Mouse (Mus musculus) hindbrain, postnatal 0 days (tissue): ENCODE data around the gene Cct7. TPM values are rescaled to one million over a fixed set of nuclear protein-coding genes. Genes with fewer than 3 reads are reported as not detected.

Experiments
- ATAC-seq: fragments of 200-750 bp; cut with Nextera tagmentation; 2 replicates; pipeline ENCODE4 v1.8.0; 2017; ENCODE audit warnings: mild to moderate bottlenecking, moderate TSS enrichment, moderate library complexity
- DNase-seq: peaks from one replicate; pipeline ENCODE4 v3.0.0-alpha.2; 2015; ENCODE audit warnings: low spot score
- H3K27ac ChIP-seq: fragments of 300-500 bp; sonication (generic); 2 replicates; pipeline ENCODE4 v1.5.1; 2014; ENCODE audit warnings: mild to moderate bottlenecking
- H3K27me3 ChIP-seq: fragments of 300-500 bp; sonication (generic); 2 replicates; pipeline ENCODE4 v1.6.1; 2014; ENCODE audit warnings: low read length, mixed read lengths; ENCODE audit not compliant: insufficient read depth
- H3K36me3 ChIP-seq: fragments of 300-500 bp; sonication (generic); 2 replicates; pipeline ENCODE4 v1.6.1; 2014; ENCODE audit warnings: low read length, mixed read lengths; ENCODE audit not compliant: insufficient read depth
- H3K4me1 ChIP-seq: fragments of 300-500 bp; sonication (generic); 2 replicates; pipeline ENCODE4 v1.6.1; 2014; ENCODE audit warnings: antibody characterized with exemption, low read length, mixed read lengths; ENCODE audit not compliant: insufficient read depth
- H3K4me2 ChIP-seq: fragments of 300-500 bp; sonication (generic); 2 replicates; pipeline ENCODE4 v1.6.1; 2014; ENCODE audit warnings: low read depth, mild to moderate bottlenecking, low read length, moderate library complexity, mixed read lengths
- H3K4me3 ChIP-seq: fragments of 300-500 bp; sonication (generic); 2 replicates; pipeline ENCODE4 v1.5.1; 2014; ENCODE audit warnings: low read length
- H3K9ac ChIP-seq: fragments of 300-500 bp; sonication (generic); replicated peaks from 2 replicates; pipeline ENCODE4 v1.6.1; 2014; ENCODE audit warnings: mild to moderate bottlenecking, low read length, moderate library complexity, mixed read lengths
- H3K9me3 ChIP-seq: fragments of 300-500 bp; sonication (generic); 2 replicates; pipeline ENCODE4 v1.6.1; 2016; ENCODE audit warnings: low read length, mixed read lengths
- CTCF ChIP-seq: IDR thresholded peaks from 2 replicates; pipeline ENCODE4 v1.5.1; 2016; ENCODE audit warnings: antibody characterized with exemption, control low read depth, low read depth
- WGBS: fragments of 180-500 bp; shearing (Covaris S2); extraction: QIAGEN DNeasy Blood & Tissue Kit; methylation state at CpG from one replicate; pipeline ENCODE4 v1.1.7; 2014; 5-methylcytosine and 5-hydroxymethylcytosine counted together
- polyA plus RNA-seq: library from polyadenylated mRNA; unstranded; fragments of >200 nt; fragmentation: Nextera tagmentation; extraction: Ambion mirVana; gene quantifications from 2 replicates; pipeline ENCODE4 v1.2.1, GENCODE M21; 2015
- total RNA-seq: library from RNA; depleted of rRNA; stranded (reverse); fragments of >200 nt; gene quantifications from 2 replicates; pipeline ENCODE4 v1.2.3, GENCODE M21; 2014

Cct7 gene
- total and polyA plus RNA-seq, 2 experiments from 2014 or later = 169 to 487 TPM

DNA sequence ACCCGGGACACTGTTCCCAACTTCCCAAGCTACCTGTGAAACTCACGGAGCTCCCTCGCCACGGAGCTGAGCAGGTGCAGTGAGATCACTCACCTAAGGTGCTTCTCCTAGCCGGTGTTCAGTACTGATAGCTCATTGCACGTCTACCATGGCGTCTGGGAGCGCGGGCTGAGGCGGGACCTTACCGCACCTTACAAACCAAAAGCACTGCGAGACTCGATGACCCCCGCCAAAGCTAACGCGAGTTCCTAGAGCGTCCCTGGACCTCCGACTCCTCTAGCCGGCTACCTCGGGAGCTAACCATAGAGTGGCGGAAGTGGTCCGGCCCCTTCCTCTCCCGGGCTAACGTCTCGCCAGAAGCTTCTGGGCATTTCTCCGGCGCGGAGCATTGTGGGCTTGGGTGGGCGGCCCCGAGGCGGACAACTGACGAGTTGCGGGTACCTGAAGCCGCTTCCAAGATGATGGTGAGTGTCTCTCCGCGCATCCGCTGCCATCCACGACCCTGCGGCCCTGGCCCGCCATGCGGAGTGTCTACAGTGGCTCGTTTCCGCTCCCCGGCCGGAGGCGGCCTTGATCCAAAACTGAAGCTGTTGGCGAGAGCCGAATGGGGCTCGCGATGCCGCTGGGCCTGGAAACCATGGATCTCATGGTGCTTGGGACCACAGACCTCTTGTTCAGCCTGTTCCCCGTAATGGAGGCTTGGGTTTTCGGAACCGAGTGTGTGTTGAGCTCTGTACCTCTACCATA, 523 bp downstream of the Cct7 start, which contains the start of gene Pradc1:
Gene Pradc1 (minus strand): TSS at position 307 of the 747 bp plus-strand sequence.
- H3K9ac ChIP-seq = peak within 1 kb of the TSS; percentile 93
- peaks cover 15% of the 10 kb centered on the region for H3K4me1 ChIP-seq
- WGBS = under 1% methylated on average over 52 of the region's 54 CpGs
- DNase-seq (peak; percentile 99), ATAC-seq (peak; percentile 90)
- peak within 1 kb of the TSS; percentile 86 for H3K4me2 ChIP-seq
- H3K9me3 ChIP-seq = no peaks in the 10 kb centered on the region
- no peaks in the 10 kb centered on the region; the same call in 1 of the 2 replicates for H3K36me3 ChIP-seq
- no peak for TF ChIP-seq CTCF
- H3K27ac ChIP-seq = peak within 1 kb of the TSS; percentile 94
- peak within 1 kb of the TSS; percentile 79 for H3K4me3 ChIP-seq
- H3K27me3 ChIP-seq = no peaks in the 10 kb centered on the region

DNA sequence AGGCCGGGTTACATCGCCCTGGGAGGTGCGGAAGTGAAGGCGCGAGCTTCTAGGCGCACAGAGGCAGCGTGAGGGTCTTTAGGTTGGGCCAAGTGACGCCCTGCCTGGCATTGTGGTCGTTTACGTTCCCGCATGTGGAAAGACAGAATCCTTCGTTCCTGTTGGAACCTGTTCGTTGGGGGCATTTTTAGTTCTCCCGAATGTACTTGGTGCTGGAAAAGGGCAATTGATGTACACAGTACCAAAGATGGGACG, 1.0 kb downstream of the Cct7 start:
- H3K4me3 ChIP-seq = peak overlapping the region; percentile 79
- no peaks in the 10 kb centered on the region for H3K9me3 ChIP-seq
- no peaks in the 10 kb centered on the region for H3K27me3 ChIP-seq
- DNase-seq (peak; percentile 52), ATAC-seq (no peak)
- no peak for TF ChIP-seq CTCF
- peaks cover 15% of the 10 kb centered on the region for H3K4me1 ChIP-seq
- H3K9ac ChIP-seq = peak overlapping the region; percentile 93
- no peaks in the 10 kb centered on the region; the same call in 1 of the 2 replicates for H3K36me3 ChIP-seq
- under 1% methylated on average over 15 of the region's 15 CpGs for WGBS
- H3K4me2 ChIP-seq = peak overlapping the region; percentile 86
- H3K27ac ChIP-seq = peak overlapping the region; percentile 94

DNA sequence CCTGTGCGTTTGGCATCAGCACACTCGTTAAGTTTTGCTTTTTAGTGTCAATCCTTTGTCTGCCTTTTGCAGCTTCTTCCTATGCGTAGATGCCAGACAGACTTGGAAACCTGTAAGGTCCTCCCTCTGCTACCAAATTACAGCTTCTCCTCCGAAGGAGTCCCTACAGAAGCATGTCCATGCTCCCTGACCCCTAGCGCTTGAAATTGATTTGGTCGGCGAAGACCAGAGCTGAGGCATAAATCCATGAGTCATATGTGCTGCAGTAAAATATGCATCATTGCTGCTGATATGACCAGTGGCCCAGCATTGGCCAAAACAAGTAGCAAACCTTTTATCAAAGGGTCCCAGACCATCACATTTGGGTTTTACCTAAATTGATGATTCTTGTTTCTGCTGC, 1.5 kb downstream of the Cct7 start:
- H3K27me3 ChIP-seq = no peaks in the 10 kb centered on the region
- peaks cover 15% of the 10 kb centered on the region for H3K4me1 ChIP-seq
- H3K9ac ChIP-seq = peak overlapping the region; percentile 93
- no peak for DNase-seq
- ATAC-seq = no peak
- H3K4me2 ChIP-seq = peak overlapping the region; percentile 86
- WGBS = 4% methylated on average over 7 of the region's 7 CpGs
- peak overlapping the region; percentile 94 for H3K27ac ChIP-seq
- H3K9me3 ChIP-seq = no peaks in the 10 kb centered on the region
- H3K4me3 ChIP-seq = peak overlapping the region; percentile 79
- no peaks in the 10 kb centered on the region for H3K36me3 ChIP-seq
- TF ChIP-seq CTCF = no peak

DNA sequence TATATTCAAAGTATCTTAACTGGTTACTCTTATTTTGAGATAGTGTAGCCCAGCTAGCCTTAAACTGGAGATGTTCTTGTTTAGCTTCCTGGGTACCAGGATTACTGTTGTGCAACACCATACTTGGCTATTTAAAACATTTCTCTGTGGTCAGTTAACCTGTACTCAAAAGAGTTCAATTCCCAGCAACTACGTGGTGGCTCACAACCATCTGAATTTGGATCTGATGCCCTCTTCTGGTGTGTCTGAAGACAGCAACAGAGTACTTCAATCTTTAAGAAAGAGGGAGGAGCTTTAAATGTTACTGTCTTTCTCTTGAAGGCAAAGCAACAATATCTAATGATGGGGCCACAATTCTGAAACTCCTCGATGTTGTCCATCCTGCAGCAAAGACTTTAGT, 8.3 kb downstream of the Cct7 start:
- Histone ChIP-seq H3K27me3 (no peaks in the 10 kb centered on the region), H3K36me3 (peaks cover 46% of the 10 kb centered on the region), H3K4me1 (0 out of 2 replicates have a peak, but pooled peaks cover 5% of the 10 kb centered on the region), H3K27ac (no peak overlapping the region), H3K9me3 (no peaks in the 10 kb centered on the region), H3K4me3 (no peak overlapping the region), H3K4me2 (no peak overlapping the region), H3K9ac (no peak overlapping the region)
- no peak for DNase-seq
- TF ChIP-seq CTCF = 0 out of 2 replicates have a peak, but pooled peaks have one; percentile 16
- no peak for ATAC-seq
- WGBS = 87% methylated on average over 2 of the region's 2 CpGs

DNA sequence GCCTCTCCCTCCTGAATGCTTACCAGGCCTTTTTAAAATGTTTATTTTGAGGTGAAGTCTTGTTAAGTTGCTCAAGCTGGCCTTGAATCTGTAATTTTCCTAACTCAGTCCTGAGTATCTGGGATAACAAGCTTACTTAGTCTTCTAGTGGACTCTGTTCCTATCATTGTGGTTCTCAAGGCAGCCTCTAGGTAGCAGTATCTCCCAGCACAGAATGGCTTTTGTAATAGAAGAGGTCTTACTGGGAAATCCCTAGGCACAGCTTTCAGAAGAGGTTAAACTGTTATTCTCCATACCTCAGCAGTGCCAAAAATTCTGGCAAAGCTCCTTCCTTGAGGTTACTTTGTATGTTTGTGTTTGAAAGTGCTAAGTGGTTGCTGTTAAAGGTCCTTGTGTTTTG, 14.1 kb downstream of the Cct7 start:
- Histone ChIP-seq H3K27me3 (no peaks in the 10 kb centered on the region), H3K4me3 (no peak overlapping the region), H3K27ac (no peak overlapping the region), H3K36me3 (peaks cover 87% of the 10 kb centered on the region), H3K9me3 (no peaks in the 10 kb centered on the region), H3K4me2 (no peak overlapping the region), H3K9ac (no peak overlapping the region), H3K4me1 (no peaks in the 10 kb centered on the region)
- no peak for ATAC-seq
- DNase-seq = peak; percentile 70
- TF ChIP-seq CTCF = peak; percentile 69

DNA sequence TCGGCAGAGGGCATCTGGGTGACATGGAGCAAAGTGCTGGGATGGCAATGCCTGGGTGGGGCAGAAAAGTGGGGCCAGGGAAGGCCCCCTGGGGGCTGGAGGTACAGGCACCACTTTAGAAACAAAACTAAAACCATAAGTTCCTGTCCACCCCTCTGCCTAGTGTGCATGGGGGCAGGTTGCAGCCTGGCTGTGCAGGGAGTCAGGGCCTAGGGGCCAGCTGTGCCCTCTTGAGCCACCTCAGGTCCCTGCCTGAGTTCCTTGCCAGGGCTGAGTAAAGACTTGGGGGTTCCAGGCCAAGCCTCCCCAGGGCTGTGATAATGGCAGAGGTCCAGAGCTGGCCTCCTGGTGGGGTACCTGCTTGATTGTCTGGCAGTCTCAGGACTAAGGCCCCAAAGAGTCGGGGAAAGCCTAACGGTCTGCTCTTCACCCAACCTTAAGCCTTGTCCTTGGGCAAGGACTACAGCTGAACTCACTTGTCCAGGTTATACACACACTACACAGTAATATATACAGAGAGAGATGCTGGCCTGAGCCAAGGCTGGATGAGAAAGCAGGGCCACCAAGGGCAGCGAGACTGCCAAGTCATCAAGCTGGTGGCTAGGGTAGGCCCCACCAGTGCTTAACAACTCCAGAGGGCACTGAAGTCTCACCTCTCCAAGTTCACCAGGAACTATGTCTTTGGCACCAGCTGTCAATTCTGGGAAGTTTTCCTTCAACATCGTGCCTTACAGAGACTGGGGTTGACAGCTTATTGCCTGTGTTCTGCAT, 18.5 kb downstream of the Cct7 start:
- no peaks in the 10 kb centered on the region for H3K27me3 ChIP-seq
- no peak overlapping the region for H3K9ac ChIP-seq
- no peaks in the 10 kb centered on the region for H3K9me3 ChIP-seq
- no peak overlapping the region for H3K4me2 ChIP-seq
- no peak overlapping the region for H3K4me3 ChIP-seq
- H3K27ac ChIP-seq = no peak overlapping the region
- DNase-seq = no peak
- WGBS = 74% methylated on average over 5 of the region's 5 CpGs
- H3K36me3 ChIP-seq = peaks cover 55% of the 10 kb centered on the region
- no peaks in the 10 kb centered on the region for H3K4me1 ChIP-seq
- no peak for ATAC-seq
- TF ChIP-seq CTCF = no peak

DNA sequence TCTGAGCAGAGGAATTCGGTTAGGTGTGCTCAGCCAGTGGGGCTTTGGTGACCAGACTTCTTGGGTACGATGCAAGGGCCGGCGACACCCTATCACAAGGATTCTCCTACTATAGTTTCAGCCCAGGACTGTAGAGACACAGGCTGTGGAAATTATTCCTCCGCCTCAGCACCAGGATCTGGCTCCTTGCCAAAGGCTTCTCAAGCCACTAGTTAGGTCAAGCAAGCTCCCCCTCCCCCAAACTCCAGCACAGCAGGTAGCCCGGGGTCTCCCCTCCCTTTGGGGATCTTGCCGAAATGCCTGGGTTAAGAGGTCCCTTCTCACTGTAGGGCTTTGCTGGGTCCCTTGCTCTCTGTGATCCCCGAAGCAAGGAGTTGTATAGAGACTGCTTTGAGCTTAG, 20.6 kb downstream of the Cct7 start:
- Histone ChIP-seq H3K36me3 (peaks cover 37% of the 10 kb centered on the region), H3K4me1 (no peaks in the 10 kb centered on the region), H3K4me2 (no peak overlapping the region), H3K9ac (no peak overlapping the region), H3K27ac (no peak overlapping the region), H3K4me3 (no peak overlapping the region), H3K27me3 (no peaks in the 10 kb centered on the region), H3K9me3 (no peaks in the 10 kb centered on the region)
- ATAC-seq = no peak
- 51% methylated on average over 8 of the region's 8 CpGs for WGBS
- peak; percentile 38 for DNase-seq
- no peak for TF ChIP-seq CTCF
